Mouse (Mus musculus) forebrain, embryonic 12.5 days (tissue): ENCODE measurements around the gene Foxo3. TPM values are rescaled to one million over a fixed set of nuclear protein-coding genes. Genes with fewer than 3 reads are reported as not detected.

Experiments
- ATAC-seq: fragments of 200-750 bp; cut with Nextera tagmentation; 2 replicates; pipeline ENCODE4 v1.8.0; 2017; ENCODE audit warnings: moderate TSS enrichment; ENCODE audit not compliant: low FRiP score
- H3K27ac ChIP-seq: fragments of 300-500 bp; sonication (generic); 2 replicates; pipeline ENCODE4 v1.5.1; 2016; ENCODE audit warnings: mild to moderate bottlenecking
- H3K27me3 ChIP-seq: fragments of 300-500 bp; sonication (generic); 2 replicates; pipeline ENCODE4 v1.6.1; 2016; ENCODE audit warnings: mild to moderate bottlenecking
- H3K36me3 ChIP-seq: fragments of 300-500 bp; sonication (generic); replicated peaks from 2 replicates; pipeline ENCODE4 v1.6.1; 2016; ENCODE audit warnings: mild to moderate bottlenecking
- H3K4me1 ChIP-seq: fragments of 300-500 bp; sonication (generic); 2 replicates; pipeline ENCODE4 v1.6.1; 2016
- H3K4me2 ChIP-seq: fragments of 300-500 bp; sonication (generic); 2 replicates; pipeline ENCODE4 v1.6.1; 2016; ENCODE audit warnings: mild to moderate bottlenecking, moderate library complexity
- H3K4me3 ChIP-seq: fragments of 300-500 bp; sonication (generic); replicated peaks from 2 replicates; pipeline ENCODE4 v1.5.1; 2016; ENCODE audit warnings: mild to moderate bottlenecking
- H3K9ac ChIP-seq: fragments of 300-500 bp; sonication (generic); 2 replicates; pipeline ENCODE4 v1.6.1; 2016; ENCODE audit warnings: mild to moderate bottlenecking
- H3K9me3 ChIP-seq: fragments of 300-500 bp; sonication (generic); 2 replicates; pipeline ENCODE4 v1.6.1; 2016
- WGBS: fragments of 180-500 bp; shearing (Covaris S2); methylation state at CpG from one replicate; pipeline ENCODE4 v1.1.7; 2016; 5-methylcytosine and 5-hydroxymethylcytosine counted together
- polyA plus RNA-seq: library from polyadenylated mRNA; unstranded; fragments of >200 nt; fragmentation: Nextera tagmentation; extraction: Ambion mirVana; gene quantifications from 2 replicates; pipeline ENCODE4 v1.2.1, GENCODE M21; 2016

Gene Foxo3
- polyA plus RNA-seq, 1 experiment from 2014 or later, result 3.1 TPM

DNA sequence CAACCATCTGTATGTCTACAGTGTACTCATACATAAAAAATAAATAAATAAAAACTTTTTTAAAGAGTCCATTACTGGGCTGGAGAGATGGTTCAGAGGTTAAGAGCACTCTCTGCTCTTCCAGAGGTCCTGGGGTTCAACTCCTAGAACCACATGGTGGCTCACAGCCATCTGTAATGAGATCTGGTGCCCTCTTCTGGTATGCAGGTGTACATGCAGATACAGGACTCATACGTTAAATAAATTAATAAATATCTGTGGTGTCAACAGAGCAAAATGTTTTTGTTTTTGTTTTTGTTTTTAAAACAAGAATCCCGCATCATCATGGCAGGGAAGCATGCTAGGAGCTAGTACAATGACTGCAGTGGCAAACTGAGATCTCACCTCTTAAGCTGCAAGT is 20.6 kb upstream of the Foxo3 start:
- H3K4me3 ChIP-seq, result no peak overlapping the region
- H3K9me3 ChIP-seq, result no peaks in the 10 kb centered on the region
- WGBS, result 78% methylated on average over 2 of the region's 2 CpGs
- H3K27ac ChIP-seq, result no peak overlapping the region
- no peak for ATAC-seq
- H3K9ac ChIP-seq, result no peak overlapping the region
- no peak overlapping the region for H3K4me2 ChIP-seq
- no peaks in the 10 kb centered on the region for H3K4me1 ChIP-seq
- H3K36me3 ChIP-seq, result no peaks in the 10 kb centered on the region
- no peaks in the 10 kb centered on the region for H3K27me3 ChIP-seq

DNA sequence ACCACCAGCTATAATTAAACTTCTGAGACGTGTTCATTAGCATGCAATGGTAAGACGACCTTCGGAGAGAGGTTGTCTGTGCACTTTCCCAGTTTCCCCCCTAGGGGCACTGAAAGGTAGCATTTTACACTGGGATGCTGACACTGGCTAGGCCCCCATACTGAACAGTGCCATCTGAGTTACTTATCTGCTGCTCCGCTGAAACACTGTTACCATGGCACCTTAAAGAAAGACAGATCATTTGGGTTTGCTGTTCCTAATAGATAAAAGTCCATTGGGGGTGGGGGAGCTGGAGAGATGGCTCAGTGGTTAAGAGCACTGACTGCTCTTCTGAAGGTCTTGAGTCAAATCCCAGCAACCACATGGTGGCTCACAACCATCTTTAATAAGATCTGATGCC is 20.0 kb upstream of the Foxo3 start:
- Histone ChIP-seq H3K4me3 (no peak overlapping the region), H3K9ac (no peak overlapping the region), H3K27me3 (no peaks in the 10 kb centered on the region), H3K4me2 (no peak overlapping the region), H3K4me1 (no peaks in the 10 kb centered on the region), H3K9me3 (no peaks in the 10 kb centered on the region), H3K36me3 (no peaks in the 10 kb centered on the region), H3K27ac (no peak overlapping the region)
- ATAC-seq, result no peak
- WGBS, result 51% methylated on average over 4 of the region's 4 CpGs

DNA sequence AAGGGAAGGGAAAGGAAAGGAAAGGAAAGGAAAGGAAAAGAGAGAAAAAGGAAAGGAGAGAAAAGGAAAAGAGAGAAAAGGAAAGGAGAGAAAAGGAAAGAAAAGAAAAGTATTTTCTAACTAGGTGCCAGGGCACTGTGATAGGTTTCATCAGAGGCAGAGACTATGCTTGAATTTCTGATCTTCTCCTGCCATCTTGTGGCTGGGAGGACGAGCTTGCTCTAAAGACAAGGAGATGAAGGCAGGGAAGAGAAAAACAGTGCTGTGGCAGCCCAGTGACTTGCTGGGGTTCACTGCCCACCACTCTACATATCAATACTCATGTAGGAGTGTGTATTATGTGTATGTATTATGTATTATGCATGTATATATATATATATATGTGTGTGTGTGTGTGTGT is 18.5 kb upstream of the Foxo3 start:
- no peak for ATAC-seq

DNA sequence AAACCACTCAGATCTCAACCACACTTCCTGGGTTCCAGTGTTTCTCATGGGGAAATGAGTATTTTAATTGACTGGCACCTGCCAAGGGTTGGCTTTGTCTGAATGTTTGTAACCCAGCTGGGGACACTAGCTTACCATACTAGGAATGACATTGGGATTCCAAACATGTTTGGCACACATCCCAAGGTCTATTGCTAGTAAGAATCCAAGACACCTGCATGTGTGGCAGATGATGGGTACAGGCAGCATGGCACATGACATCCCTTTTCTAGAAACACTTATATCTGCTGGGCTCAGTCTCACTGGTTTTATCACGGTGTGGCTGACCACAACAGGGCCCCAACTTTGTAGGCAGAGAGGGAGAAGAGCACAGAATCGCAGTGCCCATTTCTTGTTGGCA is 17.8 kb upstream of the Foxo3 start:
- Histone ChIP-seq H3K4me2 (no peak overlapping the region), H3K9ac (no peak overlapping the region), H3K9me3 (no peaks in the 10 kb centered on the region), H3K4me3 (no peak overlapping the region), H3K27me3 (peaks cover 5% of the 10 kb centered on the region; the same call in 1 of the 2 replicates), H3K27ac (no peak overlapping the region), H3K36me3 (no peaks in the 10 kb centered on the region), H3K4me1 (no peaks in the 10 kb centered on the region)
- ATAC-seq, result no peak
- 64% methylated on average over 2 of the region's 2 CpGs for WGBS

More for the DNA sequence above, 18.5 kb upstream of the Foxo3 start:
- Histone ChIP-seq H3K36me3 (no peaks in the 10 kb centered on the region), H3K9me3 (no peaks in the 10 kb centered on the region), H3K4me3 (no peak overlapping the region), H3K27me3 (peaks cover under 1% of the 10 kb centered on the region; the same call in 1 of the 2 replicates), H3K9ac (no peak overlapping the region), H3K27ac (no peak overlapping the region), H3K4me1 (no peaks in the 10 kb centered on the region), H3K4me2 (no peak overlapping the region)
- 0% methylated on average over 1 of the region's 1 CpGs for WGBS

DNA sequence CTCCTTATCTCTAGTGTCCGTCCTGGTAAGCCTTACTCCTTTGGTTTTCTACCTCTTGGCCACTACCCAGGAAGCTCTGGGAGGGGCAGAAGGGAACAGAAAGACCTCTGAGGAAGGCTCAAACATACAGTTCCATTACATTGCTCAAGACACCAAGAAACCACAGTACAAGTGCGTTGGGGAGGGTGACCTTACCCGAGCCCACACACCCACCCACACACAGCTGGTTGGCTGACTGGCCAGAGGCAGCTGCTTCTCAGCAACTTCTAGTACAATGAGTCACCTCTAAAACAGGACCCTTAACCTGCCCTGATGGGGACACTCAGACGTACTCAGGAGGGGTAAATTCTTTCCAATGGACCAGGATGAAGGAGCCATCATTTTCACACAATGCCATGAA is 17.3 kb upstream of the Foxo3 start:
- Histone ChIP-seq H3K9ac (no peak overlapping the region), H3K9me3 (no peaks in the 10 kb centered on the region), H3K36me3 (no peaks in the 10 kb centered on the region), H3K4me3 (no peak overlapping the region), H3K27ac (no peak overlapping the region), H3K4me2 (no peak overlapping the region), H3K27me3 (peaks cover 5% of the 10 kb centered on the region; the same call in 1 of the 2 replicates), H3K4me1 (no peaks in the 10 kb centered on the region)
- ATAC-seq, result no peak
- WGBS, result 79% methylated on average over 4 of the region's 4 CpGs

DNA sequence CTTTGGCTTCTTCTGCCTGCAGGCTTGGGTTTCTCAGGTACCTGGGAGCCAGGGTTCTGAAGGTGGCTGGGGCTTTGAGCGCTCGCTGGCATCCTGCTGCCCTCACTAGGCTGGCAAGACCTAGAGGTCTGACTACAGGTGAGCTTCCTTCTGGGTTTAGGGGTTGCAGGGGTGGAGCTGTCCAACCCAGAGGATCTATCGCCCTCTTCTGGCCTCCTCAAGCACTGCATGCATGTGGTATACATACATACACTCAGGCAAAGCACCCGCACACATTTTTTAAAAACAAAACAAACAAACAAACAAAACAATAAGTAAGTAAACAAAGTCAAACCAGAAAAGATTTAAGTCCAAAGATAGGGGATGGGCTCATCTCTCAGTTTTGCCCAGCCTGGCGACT is 14.8 kb upstream of the Foxo3 start:
- ATAC-seq, result no peak
- no peaks in the 10 kb centered on the region for H3K4me1 ChIP-seq

DNA sequence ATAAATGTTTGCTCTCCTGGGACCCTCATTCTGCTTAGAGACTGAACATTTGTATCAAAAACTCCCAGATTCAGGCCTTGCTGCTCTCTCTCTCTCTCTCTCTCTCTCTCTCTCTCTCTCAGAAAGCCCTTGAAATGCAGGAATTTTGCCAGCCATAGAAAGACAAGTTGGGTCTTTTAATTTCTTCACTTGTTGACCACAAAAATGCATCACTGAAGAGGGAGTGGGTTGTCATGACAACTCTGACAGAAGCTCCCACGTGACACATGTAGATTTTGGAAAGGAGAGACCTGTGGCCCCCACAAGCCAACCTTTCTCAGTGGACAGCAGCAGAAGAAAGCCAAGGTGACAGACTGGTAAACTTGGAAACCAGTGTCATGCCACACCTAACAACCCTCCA is 11.1 kb upstream of the Foxo3 start:
- no peak for ATAC-seq
- Histone ChIP-seq H3K36me3 (no peaks in the 10 kb centered on the region), H3K4me1 (no peaks in the 10 kb centered on the region), H3K4me2 (no peak overlapping the region), H3K4me3 (no peak overlapping the region), H3K9ac (no peak overlapping the region), H3K27me3 (peaks cover 5% of the 10 kb centered on the region; the same call in 1 of the 2 replicates), H3K9me3 (peaks cover 9% of the 10 kb centered on the region; the same call in 1 of the 2 replicates), H3K27ac (no peak overlapping the region)
- WGBS, result 43% methylated on average over 1 of the region's 1 CpGs

More for the DNA sequence above, 14.8 kb upstream of the Foxo3 start:
- H3K4me2 ChIP-seq, result no peak overlapping the region
- no peak overlapping the region for H3K4me3 ChIP-seq
- no peaks in the 10 kb centered on the region for H3K9me3 ChIP-seq
- H3K27ac ChIP-seq, result no peak overlapping the region
- H3K9ac ChIP-seq, result no peak overlapping the region
- H3K36me3 ChIP-seq, result no peaks in the 10 kb centered on the region
- H3K27me3 ChIP-seq, result peaks cover 5% of the 10 kb centered on the region; the same call in 1 of the 2 replicates
- WGBS, result 61% methylated on average over 5 of the region's 5 CpGs

DNA sequence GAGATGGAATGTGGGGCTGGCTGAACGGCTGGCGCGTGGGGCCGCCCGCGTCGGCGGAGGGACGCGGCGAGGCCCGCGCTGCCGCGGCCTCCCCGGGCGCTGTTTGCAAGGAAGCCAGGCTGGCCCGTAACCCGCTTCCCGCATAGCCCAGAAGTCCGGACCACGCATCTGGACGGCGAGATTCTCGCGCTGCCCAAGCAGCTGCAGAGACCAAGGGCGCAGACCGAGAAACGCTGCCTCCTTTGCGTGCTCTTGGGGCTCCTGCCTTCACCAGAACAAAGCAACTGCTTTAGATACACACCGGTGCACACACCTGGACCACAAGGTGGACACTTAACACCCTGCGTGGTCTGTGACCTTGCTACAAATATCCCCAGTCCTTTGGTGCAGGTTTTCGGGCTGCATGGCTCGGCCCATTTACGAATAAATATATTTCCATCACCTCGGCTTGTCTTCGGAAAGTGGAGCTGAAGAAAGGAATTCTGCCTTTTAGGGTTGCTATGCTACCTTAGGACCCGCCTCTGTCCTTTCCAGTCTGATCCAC is 1.8 kb upstream of the Foxo3 start:
- Histone ChIP-seq H3K9ac (peak overlapping the region; percentile 79), H3K4me1 (peaks cover 26% of the 10 kb centered on the region), H3K9me3 (no peaks in the 10 kb centered on the region), H3K4me3 (peak overlapping the region; percentile 86), H3K27me3 (peaks cover 32% of the 10 kb centered on the region), H3K4me2 (peak overlapping the region; percentile 99), H3K36me3 (no peaks in the 10 kb centered on the region), H3K27ac (peak overlapping the region; percentile 98)
- WGBS, result 2% methylated on average over 38 of the region's 38 CpGs
- no peak; the same call in 1 of the 2 replicates for ATAC-seq

DNA sequence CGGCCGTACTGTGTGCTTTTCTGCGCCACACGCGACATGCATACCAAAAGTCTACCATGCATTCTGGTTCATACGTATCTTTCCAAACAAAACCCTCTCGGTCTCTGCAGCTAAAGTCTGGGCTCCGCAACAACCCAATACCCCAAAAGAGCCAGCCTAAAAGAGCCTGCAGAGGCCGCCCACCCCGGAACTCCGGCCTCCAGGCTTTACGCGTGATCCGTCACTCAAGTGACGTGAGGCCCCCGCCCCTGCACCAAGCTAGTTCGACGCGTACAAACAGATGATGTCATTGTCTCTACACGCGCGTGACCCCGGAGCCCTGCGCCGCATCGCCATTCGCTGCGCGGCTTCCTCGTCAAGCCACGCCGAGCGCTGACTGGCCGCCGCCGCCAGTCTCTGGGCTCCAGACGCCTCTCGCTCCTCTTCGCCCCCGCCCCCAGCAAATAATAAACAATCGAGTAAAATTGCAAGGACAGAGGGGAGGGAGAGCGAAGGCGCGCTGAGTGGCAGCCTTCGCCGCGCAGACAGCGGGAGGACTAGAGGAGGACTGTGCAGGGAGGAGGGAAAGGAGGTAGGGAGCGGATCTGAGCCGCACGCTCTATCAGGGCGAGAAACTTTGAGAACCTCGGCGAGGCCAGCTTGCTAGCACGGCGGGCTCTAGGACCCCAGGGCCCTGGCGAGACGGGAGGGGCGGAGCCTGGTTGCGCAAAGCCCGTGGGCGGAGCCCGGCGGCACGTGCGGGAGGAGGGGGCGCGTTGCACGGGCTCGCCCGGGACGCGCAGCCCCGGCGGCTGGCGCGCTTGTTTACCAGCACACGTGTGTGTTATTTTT is 1.1 kb upstream of the Foxo3 start:
- Histone ChIP-seq H3K4me2 (peak overlapping the region; percentile 99), H3K27me3 (peaks cover 35% of the 10 kb centered on the region), H3K9ac (peak overlapping the region; percentile 79), H3K4me1 (peaks cover 26% of the 10 kb centered on the region), H3K36me3 (no peaks in the 10 kb centered on the region), H3K4me3 (peak overlapping the region; percentile 86), H3K9me3 (no peaks in the 10 kb centered on the region), H3K27ac (peak overlapping the region; percentile 98)
- WGBS, result under 1% methylated on average over 77 of the region's 78 CpGs
- peak; percentile 93 for ATAC-seq

DNA sequence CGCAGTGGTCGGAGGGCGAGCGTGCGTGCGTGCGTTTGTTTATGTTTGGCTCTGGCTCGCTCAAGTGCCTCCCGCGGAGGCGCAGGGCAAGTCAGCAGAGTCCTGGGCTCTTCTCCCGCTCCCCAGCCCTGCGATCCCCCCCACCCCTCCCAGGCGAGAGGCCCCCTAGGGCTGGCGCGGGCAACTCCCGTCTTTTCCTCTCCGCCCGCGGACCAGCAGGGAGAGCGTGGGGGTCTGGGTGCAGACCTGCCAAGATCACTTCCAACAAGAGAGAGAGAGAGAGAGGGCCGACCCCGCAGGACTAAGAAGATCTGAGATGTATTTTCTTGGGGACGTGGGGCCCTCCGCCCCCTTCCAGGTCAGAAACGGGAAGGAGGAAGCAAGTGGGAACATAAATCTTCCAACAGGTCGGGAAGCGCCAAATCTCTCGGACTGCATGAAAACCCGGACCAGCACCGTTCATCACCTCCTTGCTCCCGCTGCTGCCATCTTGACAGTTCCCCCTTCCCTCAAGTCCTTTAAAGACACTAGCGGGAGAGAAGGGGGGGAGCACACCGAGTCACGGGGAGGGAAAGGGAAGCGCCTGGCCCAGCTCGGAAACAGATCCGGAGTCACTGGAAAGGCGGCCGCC is 569 bp downstream of the Foxo3 start:
- H3K27ac ChIP-seq, result peak overlapping the region; percentile 98
- peak overlapping the region; percentile 99 for H3K4me2 ChIP-seq
- no peaks in the 10 kb centered on the region for H3K36me3 ChIP-seq
- H3K27me3 ChIP-seq, result peaks cover 42% of the 10 kb centered on the region
- no peaks in the 10 kb centered on the region for H3K9me3 ChIP-seq
- peak overlapping the region; percentile 86 for H3K4me3 ChIP-seq
- ATAC-seq, result no peak
- under 1% methylated on average over 38 of the region's 40 CpGs for WGBS
- peak overlapping the region; percentile 79 for H3K9ac ChIP-seq
- H3K4me1 ChIP-seq, result peaks cover 35% of the 10 kb centered on the region

DNA sequence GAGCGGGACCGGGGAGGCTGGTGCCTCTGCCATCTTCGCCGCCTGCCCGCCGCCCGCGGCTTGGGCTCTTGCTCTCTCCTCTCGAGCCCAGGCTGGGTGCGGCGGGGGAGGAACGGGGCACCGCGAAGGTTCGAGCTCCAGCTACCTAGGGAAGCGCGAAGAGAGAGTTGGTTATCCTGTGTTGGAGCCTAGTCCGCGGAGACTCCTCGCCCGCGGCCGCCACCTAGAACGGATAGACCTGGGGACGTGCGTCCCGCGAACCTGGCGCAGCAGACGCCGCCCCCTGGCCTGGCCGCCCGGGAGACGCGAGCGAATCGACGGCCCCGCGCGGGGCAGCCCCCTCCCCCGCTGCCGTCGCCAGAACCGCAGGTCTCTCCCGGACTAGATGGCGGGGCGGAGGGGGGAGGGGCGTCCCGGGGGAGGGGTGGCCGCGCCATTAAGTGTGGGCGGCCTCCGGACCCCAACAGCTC is 1.1 kb downstream of the Foxo3 start:
- Histone ChIP-seq H3K4me2 (peak overlapping the region; percentile 99), H3K9ac (peak overlapping the region; percentile 79), H3K4me3 (peak overlapping the region; percentile 86), H3K4me1 (peaks cover 35% of the 10 kb centered on the region), H3K36me3 (no peaks in the 10 kb centered on the region), H3K27me3 (peaks cover 37% of the 10 kb centered on the region), H3K9me3 (no peaks in the 10 kb centered on the region), H3K27ac (peak overlapping the region; percentile 98)
- no peak for ATAC-seq
- under 1% methylated on average over 45 of the region's 54 CpGs for WGBS

DNA sequence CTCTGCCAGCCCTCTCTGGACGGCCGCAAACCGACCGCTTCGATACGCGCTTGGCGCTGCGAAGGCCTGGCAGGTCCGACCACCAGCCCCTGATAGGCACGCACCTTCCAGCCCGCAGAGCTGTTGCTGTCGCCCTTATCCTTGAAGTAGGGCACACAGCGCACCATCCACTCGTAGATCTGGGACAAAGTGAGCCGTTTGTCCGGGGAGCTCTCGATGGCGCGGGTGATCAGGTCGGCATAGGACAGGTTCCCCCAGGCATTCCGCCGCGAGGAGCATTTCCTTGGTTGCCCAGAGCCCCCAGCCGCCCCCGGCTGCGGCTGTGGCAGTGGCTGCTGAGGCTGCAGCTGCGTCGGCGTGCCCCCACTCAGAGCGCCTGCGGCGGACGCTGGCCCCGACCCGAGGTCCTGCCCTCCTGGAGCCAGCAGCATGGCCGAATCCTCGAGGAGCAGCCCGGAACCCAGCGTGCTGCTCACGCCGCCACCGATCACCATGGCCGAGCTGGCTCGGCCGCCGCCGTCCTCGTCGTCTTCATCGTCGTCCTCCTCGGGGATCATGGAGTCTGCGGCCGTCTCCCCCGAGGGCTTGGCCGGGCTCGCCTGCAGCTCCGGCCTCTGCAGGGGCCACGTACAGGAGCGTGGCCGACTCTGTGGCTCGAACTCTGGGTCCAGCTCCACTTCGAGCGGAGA is 1.7 kb downstream of the Foxo3 start:
- H3K9ac ChIP-seq, result peak overlapping the region; percentile 79
- H3K27ac ChIP-seq, result no peak overlapping the region
- under 1% methylated on average over 65 of the region's 65 CpGs for WGBS
- peaks cover 35% of the 10 kb centered on the region for H3K4me1 ChIP-seq
- H3K9me3 ChIP-seq, result no peaks in the 10 kb centered on the region
- ATAC-seq, result no peak
- H3K4me3 ChIP-seq, result peak overlapping the region; percentile 86
- peak overlapping the region; percentile 99 for H3K4me2 ChIP-seq
- H3K27me3 ChIP-seq, result peaks cover 34% of the 10 kb centered on the region
- H3K36me3 ChIP-seq, result no peaks in the 10 kb centered on the region
